Mouse (Mus musculus) erythroblast, embryonic 14.5 days (primary cell): Measurements from ENCODE around the gene Dnm3. TPM values are rescaled to one million over a fixed set of nuclear protein-coding genes. Genes with fewer than 3 reads are reported as not detected.
"Not testable (repeated sequence)": the region's sequence is repeated elsewhere in the genome, so short reads cannot be mapped to it uniquely, and the experiment has no call there.

Experiments
- H3K27me3 ChIP-seq: 2 replicates; pipeline ENCODE4 v1.6.1; 2012; ENCODE audit warnings: inconsistent platforms; ENCODE audit not compliant: control insufficient read depth
- H3K36me3 ChIP-seq: 2 replicates; pipeline ENCODE4 v1.6.1; 2012; ENCODE audit warnings: mild to moderate bottlenecking, inconsistent platforms; ENCODE audit not compliant: control insufficient read depth
- H3K4me1 ChIP-seq: 2 replicates; pipeline ENCODE4 v1.6.1; 2012; ENCODE audit warnings: inconsistent platforms; ENCODE audit not compliant: control insufficient read depth
- H3K4me3 ChIP-seq: replicated peaks from 2 replicates; pipeline ENCODE3; 2012; ENCODE audit warnings: moderate library complexity, mild to moderate bottlenecking, inconsistent platforms
- H3K9me3 ChIP-seq: 2 replicates; pipeline ENCODE4 v1.6.1; 2012; ENCODE audit warnings: low read length, inconsistent platforms, mixed read lengths; ENCODE audit not compliant: control insufficient read depth
- GATA1 ChIP-seq: IDR thresholded peaks from 2 replicates; pipeline ENCODE4 v1.6.1; 2012; ENCODE audit warnings: low read length, inconsistent platforms, mixed read lengths
- TAL1 ChIP-seq: IDR thresholded peaks from 3 replicates; pipeline ENCODE4 v1.6.1; 2012; ENCODE audit warnings: low read length, inconsistent platforms, mixed read lengths
- polyA plus RNA-seq: library from polyadenylated mRNA; stranded (reverse); fragments of >175 nt; gene quantifications from 2 replicates; pipeline ENCODE4 v1.2.3, GENCODE M21; 2012

The Dnm3 gene
- polyA plus RNA-seq, 1 experiment: 0.01 TPM

GRCm38 (mm10) chr1:162410207-162410965, 67.4 kb downstream of the Dnm3 start:
- Histone ChIP-seq H3K4me3 (no peak overlapping the region), H3K36me3 (no peaks in the 10 kb centered on the region), H3K4me1 (no peaks in the 10 kb centered on the region), H3K9me3 (no peaks in the 10 kb centered on the region), H3K27me3 (no peaks in the 10 kb centered on the region)
- TF ChIP-seq GATA1 (no peak), TAL1 (no peak)

DNA sequence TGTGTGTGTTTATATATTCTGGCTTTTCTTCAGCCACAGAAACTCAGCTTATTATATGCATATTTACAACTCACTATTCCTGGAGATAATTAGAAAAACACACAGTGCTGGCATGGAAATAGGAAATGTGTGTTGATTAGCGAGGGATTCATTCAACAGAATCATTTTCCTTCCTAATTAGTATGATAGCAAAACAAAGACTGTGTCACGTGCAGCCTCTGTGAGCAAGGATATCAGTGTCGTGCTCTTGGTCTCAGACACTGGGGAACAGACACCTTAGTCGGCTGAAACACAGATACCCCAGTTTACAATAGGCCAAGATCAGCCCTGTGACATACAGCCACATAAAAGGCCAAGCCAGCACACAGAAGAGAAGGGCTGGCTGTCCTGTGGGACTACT, 83.3 kb downstream of the Dnm3 start:
- Histone ChIP-seq H3K36me3 (no peaks in the 10 kb centered on the region), H3K4me1 (no peaks in the 10 kb centered on the region), H3K9me3 (no peaks in the 10 kb centered on the region), H3K27me3 (no peaks in the 10 kb centered on the region), H3K4me3 (no peak overlapping the region)
- TF ChIP-seq TAL1: no peak
- TF ChIP-seq GATA1: no peak

DNA sequence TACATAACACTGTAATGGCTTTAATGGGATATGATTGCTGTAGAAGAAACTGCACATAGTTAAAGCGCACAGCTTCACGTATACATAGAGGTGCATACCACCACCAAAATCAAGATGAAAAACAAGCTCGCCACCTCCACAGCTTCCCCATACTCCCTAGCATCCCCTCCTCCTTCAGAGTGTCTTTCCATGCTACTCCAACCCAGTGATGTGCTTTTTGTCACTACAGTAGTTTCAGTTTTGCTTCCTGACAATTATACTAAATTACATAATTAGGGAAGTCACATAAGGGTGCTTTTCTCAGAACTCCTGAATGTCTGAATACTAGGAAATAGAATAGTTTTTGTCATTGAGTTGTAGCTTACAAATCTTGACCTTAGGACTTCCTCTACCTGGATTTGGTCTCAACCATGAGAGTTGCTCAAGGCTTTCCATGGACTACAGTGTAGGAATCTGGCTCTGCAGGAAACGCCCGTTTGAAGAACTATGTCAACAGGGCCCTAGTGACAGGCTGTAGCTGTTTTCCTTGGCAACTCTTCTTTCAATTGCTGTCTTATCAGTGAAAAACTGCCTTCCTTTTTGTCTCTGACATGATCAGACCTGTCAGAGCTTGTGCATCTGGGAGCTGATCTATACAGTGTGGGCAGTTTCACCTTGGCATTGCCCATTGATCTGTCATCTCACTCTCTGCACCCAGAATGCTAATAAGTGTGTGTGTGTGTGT, 89.2 kb downstream of the Dnm3 start:
- H3K4me1 ChIP-seq: no peaks in the 10 kb centered on the region
- H3K9me3 ChIP-seq: no peaks in the 10 kb centered on the region
- H3K36me3 ChIP-seq: no peaks in the 10 kb centered on the region
- TF ChIP-seq GATA1 (no peak), TAL1 (no peak)
- no peak overlapping the region for H3K4me3 ChIP-seq
- H3K27me3 ChIP-seq: no peaks in the 10 kb centered on the region

DNA sequence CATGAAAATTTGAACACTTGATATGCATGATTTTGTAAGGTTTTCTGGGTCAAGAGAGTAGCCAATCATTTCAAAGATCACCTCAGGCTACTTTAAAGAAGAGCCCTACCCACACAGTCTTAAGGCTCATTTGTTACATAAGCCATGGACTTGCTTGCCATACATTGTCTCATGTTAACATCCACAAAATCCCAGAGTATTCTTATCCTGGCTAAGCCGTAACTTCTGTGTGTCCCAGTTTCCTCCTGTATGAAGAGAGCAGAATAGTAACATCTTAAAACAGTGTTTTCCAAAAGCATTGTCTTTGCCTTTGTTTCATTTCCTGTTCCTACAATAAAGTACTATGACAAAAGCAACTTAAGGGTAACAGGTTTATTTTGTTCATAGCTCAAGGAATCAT, 104.8 kb downstream of the Dnm3 start:
- not testable (repeated sequence) for H3K27me3 ChIP-seq, H3K4me1 ChIP-seq, H3K36me3 ChIP-seq, H3K4me3 ChIP-seq, H3K9me3 ChIP-seq

GRCm38 (mm10) chr1:162369726-162370125, 108.1 kb downstream of the Dnm3 start:
- no peak overlapping the region for H3K4me3 ChIP-seq
- H3K36me3 ChIP-seq: no peaks in the 10 kb centered on the region
- no peaks in the 10 kb centered on the region for H3K4me1 ChIP-seq
- TF ChIP-seq GATA1 (no peak), TAL1 (no peak)
- H3K9me3 ChIP-seq: no peaks in the 10 kb centered on the region
- H3K27me3 ChIP-seq: no peaks in the 10 kb centered on the region

DNA sequence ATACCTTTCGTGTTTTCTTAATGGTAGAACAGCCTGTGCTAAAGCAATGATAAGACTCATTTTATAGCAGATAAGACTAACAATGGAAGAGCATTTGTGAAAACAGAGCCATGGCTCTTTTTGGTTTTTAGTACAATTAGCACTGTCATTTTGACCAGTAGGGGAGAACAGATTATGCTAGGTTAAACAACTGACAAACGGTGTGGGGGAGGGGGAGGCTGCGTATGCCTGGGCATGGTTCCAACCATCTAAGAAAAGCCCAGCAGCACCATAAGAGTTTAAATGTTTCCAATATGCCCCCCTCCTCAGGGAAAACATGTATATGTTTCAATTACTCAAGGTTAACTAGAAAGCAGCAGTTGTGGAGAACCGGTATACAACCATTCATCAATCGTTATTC, 115.9 kb downstream of the Dnm3 start:
- Histone ChIP-seq H3K4me1 (no peaks in the 10 kb centered on the region), H3K9me3 (no peaks in the 10 kb centered on the region), H3K4me3 (no peak overlapping the region), H3K36me3 (no peaks in the 10 kb centered on the region), H3K27me3 (no peaks in the 10 kb centered on the region)
- TF ChIP-seq GATA1: no peak
- TF ChIP-seq TAL1: no peak

DNA sequence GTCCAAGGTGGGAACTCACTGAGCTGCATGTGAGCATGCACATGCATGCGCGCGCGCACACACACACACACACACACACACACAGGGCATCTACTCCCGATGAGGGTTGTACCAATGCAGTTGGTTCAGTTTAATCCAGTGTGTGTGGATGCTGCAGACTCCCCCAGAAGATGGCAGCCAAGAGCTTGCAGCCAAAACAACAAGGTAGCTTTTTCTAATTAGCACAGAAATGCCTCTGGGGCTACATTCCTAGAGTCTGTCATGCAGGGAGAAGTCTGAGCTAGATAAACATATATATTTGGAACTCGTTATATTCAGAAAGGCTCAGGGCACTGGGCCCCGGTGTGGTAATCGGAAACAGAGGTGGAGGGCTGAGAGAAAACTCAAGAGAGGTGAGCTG, 118.6 kb downstream of the Dnm3 start:
- TF ChIP-seq TAL1: no peak
- Histone ChIP-seq H3K4me3 (no peak overlapping the region), H3K4me1 (no peaks in the 10 kb centered on the region), H3K27me3 (no peaks in the 10 kb centered on the region), H3K9me3 (no peaks in the 10 kb centered on the region), H3K36me3 (no peaks in the 10 kb centered on the region)

GRCm38 (mm10) chr1:162358036-162358435, 119.8 kb downstream of the Dnm3 start:
- Histone ChIP-seq H3K36me3 (no peaks in the 10 kb centered on the region), H3K9me3 (no peaks in the 10 kb centered on the region), H3K4me1 (no peaks in the 10 kb centered on the region), H3K4me3 (no peak overlapping the region), H3K27me3 (no peaks in the 10 kb centered on the region)
- TF ChIP-seq GATA1: no peak
- no peak for TF ChIP-seq TAL1

DNA sequence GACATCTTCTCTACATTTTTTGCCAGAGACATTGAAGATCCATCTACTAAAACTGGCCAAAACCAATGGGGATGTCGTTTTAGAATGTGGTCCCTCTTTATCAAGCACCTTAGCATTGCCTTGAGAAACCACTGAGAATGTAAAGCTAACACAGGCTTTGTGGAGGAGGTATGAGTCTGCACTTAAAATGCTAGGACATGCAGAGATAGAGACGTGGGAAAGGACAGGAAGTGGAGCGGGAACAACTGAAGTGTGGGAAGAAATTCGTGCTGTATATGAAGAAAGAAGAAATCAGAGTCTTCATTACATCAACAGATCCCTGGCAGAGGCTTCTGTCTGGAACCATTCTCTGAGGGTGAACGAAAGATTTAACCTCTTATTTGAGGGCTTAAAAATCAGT, 121.4 kb downstream of the Dnm3 start:
- Histone ChIP-seq H3K36me3 (no peaks in the 10 kb centered on the region), H3K4me3 (no peak overlapping the region), H3K27me3 (no peaks in the 10 kb centered on the region), H3K4me1 (no peaks in the 10 kb centered on the region), H3K9me3 (no peaks in the 10 kb centered on the region)
- TF ChIP-seq GATA1: no peak
- no peak for TF ChIP-seq TAL1
